Comparison of ENCODE assay signal across 27 mouse cellular contexts in genomic region chr2:166326932-166327331, GRCm38 (mm10).
DNase-seq lines count a peak whose midpoint lies in the region; ATAC-seq and TF ChIP-seq lines count a peak whose summit lies in the region.
"Had no signal": no experiment of that assay in that cellular context is flagged by ENCODE, and none has a peak within 500 bp of the region (broad histone marks: within the 10 kb centered on the region; RNA-seq: fewer than 3 reads in every experiment).

No protein-coding gene starts in this region.

- H3K27me3 ChIP-seq in intestine, postnatal 0 days (replicated peaks; ENCODE audit: control insufficient read depth, insufficient read depth, low read length): no peaks in the 10 kb centered on the region
- no peaks in the 10 kb centered on the region for H3K27me3 ChIP-seq in intestine, embryonic 15.5 days (replicated peaks)
- H3K27me3 ChIP-seq in midbrain, postnatal 0 days (ENCODE audit: insufficient read depth, low read length): no peaks in the 10 kb centered on the region; the same call in 1 of the 2 replicates
- H3K27me3 ChIP-seq in midbrain, embryonic 10.5 days (ENCODE audit: low read depth, poor library complexity, severe bottlenecking): peaks cover 37% of the 10 kb centered on the region
- H3K27me3 ChIP-seq in forebrain, postnatal 0 days (ENCODE audit: insufficient read depth, low read length): no peaks in the 10 kb centered on the region
- H3K27me3 ChIP-seq: liver, embryonic 15.5 days; neural tube, embryonic 12.5 days; Patski had no signal

- H3K4me1 ChIP-seq in intestine, postnatal 0 days (replicated peaks; ENCODE audit: control insufficient read depth, insufficient read depth, low read length): no peaks in the 10 kb centered on the region
- peaks cover 22% of the 10 kb centered on the region for H3K4me1 ChIP-seq in intestine, embryonic 15.5 days (replicated peaks)
- peaks cover 12% of the 10 kb centered on the region for H3K4me1 ChIP-seq in midbrain, postnatal 0 days (ENCODE audit: insufficient read depth, low read length)
- H3K4me1 ChIP-seq in midbrain, embryonic 10.5 days: peaks cover 26% of the 10 kb centered on the region
- H3K4me1 ChIP-seq in bone marrow macrophage, adult 2 months (ENCODE audit: control insufficient read depth, insufficient read depth, low read length): peaks cover 13% of the 10 kb centered on the region
- H3K4me1 ChIP-seq in forebrain, postnatal 0 days (ENCODE audit: insufficient read depth): no peaks in the 10 kb centered on the region
- H3K4me1 ChIP-seq: liver, embryonic 15.5 days had no signal

- WGBS in intestine, postnatal 0 days: 77% methylated on average over 5 of the region's 5 CpGs
- 81% methylated on average over 5 of the region's 5 CpGs for WGBS in intestine, embryonic 15.5 days
- WGBS in midbrain, postnatal 0 days: 80% methylated on average over 5 of the region's 5 CpGs
- 74% methylated on average over 5 of the region's 5 CpGs for WGBS in midbrain, embryonic 10.5 days
- WGBS in forebrain, postnatal 0 days: 87% methylated on average over 5 of the region's 5 CpGs

- H3K4me2 ChIP-seq in intestine, postnatal 0 days (replicated peaks; ENCODE audit: low read depth): no peak overlapping the region
- H3K4me2 ChIP-seq in intestine, embryonic 15.5 days (replicated peaks): no peak overlapping the region
- no peak overlapping the region for H3K4me2 ChIP-seq in midbrain, postnatal 0 days (ENCODE audit: low read depth, low read length, poor library complexity, severe bottlenecking)
- no peak overlapping the region for H3K4me2 ChIP-seq in forebrain, postnatal 0 days (ENCODE audit: low read depth)
- H3K4me2 ChIP-seq: heart, embryonic 11.5 days; hindbrain, embryonic 12.5 days; liver, embryonic 15.5 days; neural tube, embryonic 12.5 days had no signal

- no peak for ATAC-seq in intestine, postnatal 0 days
- no peak for ATAC-seq in intestine, embryonic 15.5 days
- no peak for ATAC-seq in midbrain, postnatal 0 days (ENCODE audit: low FRiP score)
- ATAC-seq in megakaryocyte progenitor cell, adult 5-6 weeks (replicated peaks; ENCODE audit: poor library complexity): 0 out of 2 replicates have a peak, but pooled peaks have one; percentile 50
- ATAC-seq in forebrain, postnatal 0 days: no peak
- ATAC-seq: forebrain, embryonic 16.5 days; hindbrain, postnatal 0 days; intestine, embryonic 16.5 days; Patski had no signal

- no peak overlapping the region for H3K27ac ChIP-seq in intestine, postnatal 0 days (ENCODE audit: low read depth, low read length)
- H3K27ac ChIP-seq in intestine, embryonic 15.5 days: no peak overlapping the region
- H3K27ac ChIP-seq in midbrain, postnatal 0 days (ENCODE audit: low read depth, low read length): no peak overlapping the region
- H3K27ac ChIP-seq in midbrain, embryonic 10.5 days (replicated peaks): no peak overlapping the region
- no peak overlapping the region for H3K27ac ChIP-seq in bone marrow macrophage, adult 2 months (ENCODE audit: insufficient read depth, low read depth, low read length)
- H3K27ac ChIP-seq in forebrain, postnatal 0 days (ENCODE audit: low read depth, low read length): no peak overlapping the region
- H3K27ac ChIP-seq: hindbrain, embryonic 12.5 days; hindbrain, postnatal 0 days; liver, embryonic 15.5 days; neural tube, embryonic 12.5 days had no signal

- no peak overlapping the region for H3K4me3 ChIP-seq in intestine, postnatal 0 days (ENCODE audit: low read depth, low read length)
- no peak overlapping the region for H3K4me3 ChIP-seq in intestine, embryonic 15.5 days (replicated peaks)
- H3K4me3 ChIP-seq in midbrain, postnatal 0 days (ENCODE audit: low read depth, low read length): no peak overlapping the region
- H3K4me3 ChIP-seq in midbrain, embryonic 10.5 days: no peak overlapping the region
- no peak overlapping the region for H3K4me3 ChIP-seq in bone marrow macrophage, adult 2 months (ENCODE audit: insufficient read depth, low read length)
- H3K4me3 ChIP-seq in forebrain, postnatal 0 days (ENCODE audit: low read depth, low read length): no peak overlapping the region
- H3K4me3 ChIP-seq: erythroblast, embryonic 14.5 days; hindbrain, embryonic 12.5 days; liver, embryonic 15.5 days; myocyte; neural tube, embryonic 12.5 days had no signal

- H3K36me3 ChIP-seq in intestine, postnatal 0 days (ENCODE audit: control insufficient read depth, insufficient read depth): no peaks in the 10 kb centered on the region
- H3K36me3 ChIP-seq in intestine, embryonic 15.5 days: no peaks in the 10 kb centered on the region
- H3K36me3 ChIP-seq in midbrain, postnatal 0 days (ENCODE audit: insufficient read depth, low read length): no peaks in the 10 kb centered on the region
- no peaks in the 10 kb centered on the region for H3K36me3 ChIP-seq in midbrain, embryonic 10.5 days
- no peaks in the 10 kb centered on the region for H3K36me3 ChIP-seq in forebrain, postnatal 0 days (ENCODE audit: insufficient read depth)
- H3K36me3 ChIP-seq: hindbrain, embryonic 12.5 days; liver, embryonic 15.5 days; neural tube, embryonic 12.5 days had no signal

- no peak for DNase-seq in midbrain, postnatal 0 days (ENCODE audit: low spot score)
- DNase-seq in midbrain, embryonic 10.5 days (ENCODE audit: low spot score): no peak
- DNase-seq in forebrain, postnatal 0 days: no peak
- DNase-seq: adrenal gland, postnatal 10 days; cerebellum, adult 11-12 months; cerebellum, adult 9-11 months; heart, postnatal 36 days; kidney, adult 9 months; kidney, postnatal 10 days; layer of hippocampus, adult 9-11 months; liver; lung, postnatal 14 days; midbrain, embryonic 14.5 days had no signal

- TF ChIP-seq CTCF in intestine, postnatal 0 days (IDR thresholded peaks at IDR 0.05; ENCODE audit: low read depth): peak; percentile 30; the same call in 1 of the 2 replicates
- peak; percentile 6; the same call in 1 of the 2 replicates for TF ChIP-seq CTCF in midbrain, postnatal 0 days (IDR thresholded peaks at IDR 0.05)
- TF ChIP-seq CTCF in bone marrow macrophage, adult 2 months (IDR thresholded peaks at IDR 0.05; ENCODE audit: low read depth, low read length): peak; percentile 23; the same call in 1 of the 2 replicates
- no peak for TF ChIP-seq CTCF in forebrain, postnatal 0 days (IDR thresholded peaks at IDR 0.05; ENCODE audit: low read depth)

- TF ChIP-seq POLR2A in bone marrow macrophage, adult 2 months (IDR thresholded peaks at IDR 0.05; ENCODE audit: borderline replicate concordance, low read depth, low read length): no peak

- H3K9me3 ChIP-seq in intestine, postnatal 0 days (ENCODE audit: control insufficient read depth): no peaks in the 10 kb centered on the region
- no peaks in the 10 kb centered on the region for H3K9me3 ChIP-seq in intestine, embryonic 15.5 days
- H3K9me3 ChIP-seq in midbrain, postnatal 0 days (ENCODE audit: low read length): no peaks in the 10 kb centered on the region
- H3K9me3 ChIP-seq in midbrain, embryonic 10.5 days (replicated peaks): no peaks in the 10 kb centered on the region
- no peaks in the 10 kb centered on the region for H3K9me3 ChIP-seq in forebrain, postnatal 0 days (ENCODE audit: low read length)
- H3K9me3 ChIP-seq: hindbrain, embryonic 12.5 days; liver, embryonic 15.5 days; neural tube, embryonic 12.5 days had no signal

- H3K9ac ChIP-seq in intestine, postnatal 0 days (ENCODE audit: low read depth, low read length): no peak overlapping the region
- no peak overlapping the region for H3K9ac ChIP-seq in intestine, embryonic 15.5 days
- no peak overlapping the region for H3K9ac ChIP-seq in midbrain, postnatal 0 days (replicated peaks; ENCODE audit: low read length, poor library complexity, severe bottlenecking)
- no peak overlapping the region for H3K9ac ChIP-seq in forebrain, postnatal 0 days
- H3K9ac ChIP-seq: hindbrain, embryonic 12.5 days; liver, embryonic 15.5 days; neural tube, embryonic 12.5 days had no signal
